Mouse (Mus musculus) hematopoietic stem cell, adult 5-6 weeks (primary cell): Measurements from ENCODE around the gene Gpc2. TPM values are rescaled to one million over a fixed set of nuclear protein-coding genes. Genes with fewer than 3 reads are reported as not detected.

ENCODE experiments used
- ATAC-seq, 2 experiments: fragments of 125-278 bp in 1 of 2; replicated peaks in 1 of 2; 2 replicates each; pipeline ENCODE4 v1.8.0; 2016 to 2017; ENCODE audit warnings: inconsistent platforms in 2 of 2, mild to moderate bottlenecking in 2 of 2, moderate number of reproducible peaks in 2 of 2, low read depth in 1 of 2, moderate TSS enrichment in 1 of 2; ENCODE audit not compliant: low FRiP score in 2 of 2, poor library complexity in 2 of 2, severe bottlenecking in 2 of 2, insufficient read depth in 1 of 2, low TSS enrichment in 1 of 2
- total RNA-seq: library from RNA; stranded (forward); fragments of 172-1452, 232-1000 nt; gene quantifications from 2 replicates; pipeline ENCODE4 v1.2.3, GENCODE M21; 2017

Gene Gpc2
- total RNA-seq, 1 experiment from 2014 or later, result 5.8 TPM

GRCm38 (mm10) chr5:138264207-138264578 is 15.6 kb downstream of the Gpc2 start:
- ATAC-seq, result peak; percentile 9; a peak in 1 of 4 replicates

- peak; percentile 91 to 92 for ATAC-seq
Measured at GRCm38 (mm10) chr5:138263260-138264206, 16.3 kb downstream of the Gpc2 start, which contains the start of gene BC037034. Gene BC037034, minus strand, starts transcription at chr5:138264033.

DNA sequence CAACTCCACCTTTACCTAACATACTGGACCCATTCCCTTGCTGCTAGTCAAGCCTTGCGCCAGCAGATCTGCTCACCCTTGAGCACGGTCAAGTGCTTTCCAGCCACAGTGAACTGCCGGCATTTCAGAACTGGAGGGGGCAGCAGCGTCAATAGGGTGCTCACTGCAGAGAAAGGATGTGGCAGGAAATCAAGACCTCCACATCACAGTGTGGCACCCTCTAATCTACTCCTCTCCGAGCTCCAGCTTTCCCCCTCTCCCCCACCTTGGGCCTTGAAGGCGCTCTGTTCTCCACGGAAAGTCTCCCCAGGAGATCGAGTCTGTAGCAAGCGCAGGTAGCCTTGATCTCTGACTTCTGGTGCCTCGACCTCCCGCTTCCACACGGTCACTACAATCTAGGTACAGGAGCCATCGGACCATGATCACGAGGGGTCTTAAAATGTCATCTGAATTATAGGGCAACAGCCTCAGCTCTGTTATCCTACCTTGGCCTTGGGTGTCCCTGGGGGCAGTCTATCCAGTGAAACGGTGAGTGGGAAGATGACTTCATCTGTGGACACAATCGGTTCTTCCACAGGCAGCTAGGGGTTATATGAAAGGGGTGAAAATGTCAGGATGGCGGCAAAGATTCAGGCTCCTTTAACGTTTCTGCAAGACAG is 17.1 kb downstream of the Gpc2 start:
- ATAC-seq, result no peak

DNA sequence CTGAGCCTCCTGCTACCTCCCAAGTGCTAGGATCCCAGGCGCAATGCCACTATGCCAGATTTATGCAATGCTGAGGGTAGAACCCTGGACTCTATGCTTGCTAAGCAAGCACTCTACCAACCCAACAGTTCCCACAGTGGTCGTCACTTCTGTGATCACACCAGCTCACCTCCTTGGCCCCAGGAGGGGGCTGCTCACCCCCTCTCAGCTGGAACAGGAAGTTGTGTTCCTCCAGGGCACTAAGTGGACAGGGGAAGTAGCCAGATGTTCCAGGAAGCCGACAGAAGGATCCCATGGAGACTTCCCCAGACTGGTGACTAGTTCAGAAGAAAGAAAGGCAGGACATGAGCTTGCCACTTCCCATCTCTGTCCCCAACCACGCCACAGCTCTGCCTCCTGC is 17.8 kb downstream of the Gpc2 start:
- ATAC-seq, result peak in 1 of 2 experiments; percentile 6; a peak in 1 of 4 replicates

GRCm38 (mm10) chr5:138260834-138261233 is 19.0 kb downstream of the Gpc2 start:
- ATAC-seq, result no peak

DNA sequence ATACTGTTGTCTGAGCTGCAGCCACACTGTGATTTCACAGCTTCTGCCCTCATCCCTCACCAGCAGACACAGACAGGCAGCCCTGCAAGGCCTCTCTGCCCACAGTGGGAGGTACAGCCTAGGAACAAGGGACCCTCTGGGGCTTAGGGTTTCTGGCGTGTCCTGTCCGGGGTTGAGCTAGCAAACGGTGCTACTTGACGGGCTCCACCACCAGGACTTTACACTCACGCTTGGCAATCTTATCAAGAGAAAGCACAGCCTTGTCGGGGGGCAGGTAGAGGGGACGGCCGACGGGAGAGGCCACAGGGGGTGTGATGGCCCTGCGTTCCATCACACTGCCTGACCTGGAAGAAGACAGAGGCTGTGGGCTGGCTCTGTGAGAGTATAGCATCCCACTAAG is 19.8 kb downstream of the Gpc2 start:
- ATAC-seq, result no peak

DNA sequence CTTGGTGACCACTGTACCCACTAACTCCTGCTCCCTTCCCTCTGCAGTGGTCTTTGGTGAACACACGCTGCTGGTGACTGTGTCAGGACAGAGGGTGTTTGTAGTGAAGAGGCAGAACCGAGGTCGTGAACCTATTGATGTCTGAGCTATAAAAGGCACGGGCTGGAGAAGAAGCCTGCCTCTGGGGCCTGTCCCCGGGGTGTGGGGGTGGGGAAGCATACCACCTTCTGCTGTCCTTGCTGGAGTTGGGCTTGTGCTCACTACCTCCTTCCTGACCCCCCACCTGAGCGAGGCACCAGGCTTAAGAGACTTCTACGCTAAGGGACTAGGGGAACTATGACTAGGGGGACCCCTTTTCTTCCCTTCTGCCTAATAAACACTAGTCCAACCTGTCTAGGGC is 20.8 kb downstream of the Gpc2 start:
- no peak for ATAC-seq

DNA sequence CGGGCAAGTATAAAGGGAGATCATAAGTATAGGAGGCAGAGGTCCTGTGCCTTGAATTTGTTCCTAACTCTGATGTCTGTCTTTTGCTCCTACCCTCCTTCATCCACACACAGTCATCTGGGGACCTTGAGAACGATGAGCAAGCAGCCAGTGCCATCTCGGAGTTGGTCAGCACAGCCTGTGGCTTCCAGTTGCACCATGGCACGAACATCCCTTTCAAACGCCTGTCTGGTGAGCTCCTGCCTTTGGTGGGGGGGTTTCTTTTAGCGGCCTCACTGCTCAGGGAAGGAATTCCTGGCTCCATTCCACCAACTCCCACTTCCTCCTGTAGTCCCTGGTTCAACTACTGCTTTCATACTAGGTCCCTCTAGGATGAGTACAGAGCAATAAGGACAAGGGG is 21.3 kb downstream of the Gpc2 start:
- no peak for ATAC-seq

DNA sequence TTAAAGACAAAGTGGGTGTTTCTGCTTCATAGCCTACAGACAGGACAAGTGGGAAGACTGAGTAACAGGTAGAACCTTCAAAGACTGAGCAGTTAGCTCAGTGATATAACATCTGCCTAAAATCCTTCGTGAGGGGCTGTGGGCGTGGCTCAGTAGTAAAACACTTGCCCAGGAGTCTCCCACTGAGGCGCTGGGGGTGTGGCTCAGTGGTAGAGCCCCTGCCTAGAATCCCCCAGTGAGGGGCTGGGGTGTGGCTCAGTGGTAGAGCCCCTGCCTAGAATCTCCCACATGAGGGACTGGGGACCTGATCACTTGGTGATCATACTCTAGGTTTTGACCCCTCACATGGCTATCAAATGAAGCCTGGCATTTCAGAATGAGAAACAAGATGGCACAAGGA is 21.7 kb downstream of the Gpc2 start:
- no peak for ATAC-seq

GRCm38 (mm10) chr5:138257585-138257978 is 22.2 kb downstream of the Gpc2 start:
- ATAC-seq, result no peak

GRCm38 (mm10) chr5:138256966-138257584 is 22.7 kb downstream of the Gpc2 start:
- ATAC-seq, result peak; percentile 47 to 57

DNA sequence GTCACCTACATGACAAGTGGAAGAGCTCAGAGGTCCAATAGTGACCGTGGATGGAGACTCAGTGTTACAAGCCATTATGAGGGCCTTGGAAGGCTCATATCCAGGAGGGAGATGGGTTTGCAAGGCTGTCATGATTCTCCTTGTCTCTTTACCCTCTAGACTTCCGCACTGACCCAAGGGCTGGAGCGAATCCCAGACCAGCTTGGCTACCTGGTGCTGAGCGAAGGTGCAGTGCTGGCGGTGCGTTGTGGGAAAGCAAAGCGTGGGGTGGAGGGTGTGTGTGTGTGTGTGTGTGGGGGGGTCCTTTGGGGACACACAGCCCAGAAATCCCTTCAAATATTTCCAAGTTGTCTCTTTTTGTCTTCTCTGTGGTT is 23.7 kb downstream of the Gpc2 start:
- ATAC-seq, result no peak

GRCm38 (mm10) chr5:138255353-138256093 is 24.3 kb downstream of the Gpc2 start, which contains the start of gene Lamtor4:
Gene Lamtor4, plus strand, starts transcription at chr5:138255482.
- peak; percentile 94 for ATAC-seq

DNA sequence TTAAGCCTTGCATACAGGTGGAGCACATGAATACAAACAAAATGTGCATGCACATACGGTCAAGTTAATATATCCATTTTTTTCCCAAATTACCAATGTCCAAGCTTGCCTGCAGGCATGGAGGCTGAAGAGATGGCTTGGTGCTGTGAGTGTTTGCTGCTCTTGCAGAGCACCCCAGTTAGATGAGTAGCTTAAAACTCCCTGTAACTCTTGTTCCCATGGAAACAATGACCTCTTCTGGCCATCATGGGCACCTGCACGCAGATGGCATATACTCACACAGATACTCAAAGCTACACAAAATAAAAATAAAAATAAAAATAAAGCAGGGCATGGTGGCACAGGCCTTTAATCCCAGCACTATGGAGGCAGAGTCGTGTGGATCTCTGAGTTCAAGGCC is 26.7 kb downstream of the Gpc2 start:
- no peak for ATAC-seq

GRCm38 (mm10) chr5:138251144-138251543 is 28.7 kb downstream of the Gpc2 start:
- ATAC-seq, result no peak

DNA sequence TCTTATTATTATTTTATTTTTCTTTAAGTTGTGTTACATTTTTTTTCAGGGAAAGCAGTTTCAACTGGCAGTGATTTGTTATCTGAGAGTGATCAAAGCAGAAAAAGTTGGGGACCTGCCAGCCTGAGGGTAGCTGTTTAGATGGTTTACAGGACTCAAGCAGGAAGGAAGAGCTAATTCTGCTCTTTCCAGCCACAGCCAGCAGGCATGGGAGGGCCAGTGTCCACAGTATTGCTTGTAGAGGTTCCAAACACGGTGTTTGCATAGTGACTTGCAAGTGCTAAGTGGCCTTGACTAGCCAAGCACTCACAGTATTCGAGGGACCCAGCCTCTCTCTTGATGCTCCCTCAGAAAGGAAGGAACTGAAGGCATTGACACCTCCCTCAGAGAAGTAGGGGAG is 38.3 kb downstream of the Gpc2 start:
- no peak for ATAC-seq

DNA sequence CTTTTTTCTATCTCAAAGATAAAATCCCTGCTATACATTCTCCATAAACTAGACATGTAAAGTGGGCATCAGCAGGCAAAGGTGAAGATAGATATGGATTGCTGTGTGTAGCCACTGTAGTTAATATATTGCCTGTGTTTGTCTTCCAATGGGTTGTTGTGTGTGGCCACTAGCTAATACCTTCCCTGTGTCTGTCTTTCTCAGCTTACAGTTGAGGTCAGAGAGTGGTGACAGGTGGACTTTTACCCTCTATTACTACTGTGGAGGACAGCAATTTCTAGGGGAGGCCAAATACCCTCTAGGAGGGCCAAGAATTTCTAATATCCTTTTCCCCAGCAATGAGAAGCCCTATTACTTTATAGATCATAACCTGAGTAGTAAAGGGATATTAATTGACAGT is 45.6 kb downstream of the Gpc2 start:
- ATAC-seq, result no peak
